Mouse (Mus musculus): ENCODE data around the gene Olfr263.
A peak's percentile ranks its signal among the peaks of the same experiment; 100 is the strongest.

Gene Olfr263

GRCm38 (mm10) chr13:21169657-21170430, 40.4 kb downstream of the Olfr263 start:
- DNase-seq (ENCODE audit: low spot score in 2 of 2), result peak; percentile 82 to 86

GRCm38 (mm10) chr13:21170431-21171155, 41.2 kb downstream of the Olfr263 start:
- no peak for DNase-seq (ENCODE audit: low spot score in 2 of 2)

GRCm38 (mm10) chr13:21171156-21171530, 41.7 kb downstream of the Olfr263 start:
- no peak for DNase-seq (ENCODE audit: low spot score in 2 of 2)

- DNase-seq (ENCODE audit: low spot score in 2 of 2), result no peak
Measured at GRCm38 (mm10) chr13:21171600-21172150, 42.2 kb downstream of the Olfr263 start.

GRCm38 (mm10) chr13:21172241-21173027, 43.0 kb downstream of the Olfr263 start:
- DNase-seq (ENCODE audit: low spot score in 2 of 2), result peak; percentile 62 to 73

GRCm38 (mm10) chr13:21173072-21173471, 43.6 kb downstream of the Olfr263 start:
- DNase-seq (ENCODE audit: low spot score in 2 of 2), result no peak

GRCm38 (mm10) chr13:21176733-21177132, 47.3 kb downstream of the Olfr263 start:
- DNase-seq (ENCODE audit: low spot score in 2 of 2), result no peak

- DNase-seq (ENCODE audit: low spot score in 2 of 2), result no peak
Measured at GRCm38 (mm10) chr13:21177657-21178056, 48.2 kb downstream of the Olfr263 start.

- DNase-seq (ENCODE audit: low spot score in 2 of 2), result no peak
Measured at GRCm38 (mm10) chr13:21178364-21178763, 48.9 kb downstream of the Olfr263 start.

- no peak for DNase-seq (ENCODE audit: low spot score in 2 of 2)
Measured at GRCm38 (mm10) chr13:21179367-21179723, 49.9 kb downstream of the Olfr263 start, which contains the start of gene Trim27. Gene Trim27, plus strand, starts transcription at chr13:21179445.

- peak; percentile 83 to 89 for DNase-seq (ENCODE audit: low spot score in 2 of 2)
Measured at GRCm38 (mm10) chr13:21179724-21180550, 50.5 kb downstream of the Olfr263 start.

GRCm38 (mm10) chr13:21180551-21181530, 51.4 kb downstream of the Olfr263 start:
- peak; percentile 65 to 71 for DNase-seq (ENCODE audit: low spot score in 2 of 2)

- no peak for DNase-seq (ENCODE audit: low spot score in 2 of 2)
Measured at GRCm38 (mm10) chr13:21181996-21182395, 52.6 kb downstream of the Olfr263 start.

- DNase-seq (ENCODE audit: low spot score in 2 of 2), result no peak
Measured at GRCm38 (mm10) chr13:21183066-21183465, 53.6 kb downstream of the Olfr263 start.

GRCm38 (mm10) chr13:21183661-21184060, 54.2 kb downstream of the Olfr263 start:
- DNase-seq (ENCODE audit: low spot score in 2 of 2), result no peak

- no peak for DNase-seq (ENCODE audit: low spot score in 2 of 2)
Measured at GRCm38 (mm10) chr13:21185521-21185920, 56.1 kb downstream of the Olfr263 start.

All from natural killer cell, adult 2 months (primary cell).